Comparison of ENCODE assay signal across 9 mouse cellular contexts in the genomic region with DNA sequence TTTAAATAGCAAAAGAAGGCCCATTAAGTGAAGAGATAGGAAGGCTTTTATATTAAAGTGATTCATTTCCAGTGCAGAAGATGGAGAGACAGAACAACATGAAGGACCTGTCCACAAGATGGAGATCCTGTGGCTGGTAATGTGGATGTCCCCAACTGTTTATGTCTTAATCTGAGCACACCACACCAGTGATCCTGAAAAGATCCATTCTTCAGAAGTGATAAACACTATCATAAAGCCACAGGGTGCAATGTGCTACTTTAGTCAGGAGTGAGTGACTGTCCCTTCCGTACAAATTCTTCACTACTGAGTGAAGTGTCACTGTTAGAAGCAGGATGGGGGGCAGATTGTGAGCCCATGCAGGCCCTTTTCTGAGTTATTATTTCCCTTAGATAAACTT. TPM values are rescaled to one million over a fixed set of nuclear protein-coding genes. Genes with fewer than 3 reads are reported as not detected.
A peak's percentile ranks its signal among the peaks of the same experiment; 100 is the strongest.
DNase-seq lines count a peak whose midpoint lies in the region; ATAC-seq and TF ChIP-seq lines count a peak whose summit lies in the region.
"Had no signal": no experiment of that assay in that cellular context is flagged by ENCODE, and none has a peak within 500 bp of the region (broad histone marks: within the 10 kb centered on the region; RNA-seq: fewer than 3 reads in every experiment).

No protein-coding gene starts in this region.

- no peaks in the 10 kb centered on the region for H3K27me3 ChIP-seq in heart, embryonic 12.5 days (replicated peaks)
- H3K27me3 ChIP-seq in ES-Bruce4 (ENCODE audit: control insufficient read depth, insufficient read depth, low read length, poor library complexity, severe bottlenecking): no peaks in the 10 kb centered on the region
- no peaks in the 10 kb centered on the region for H3K27me3 ChIP-seq in forebrain, embryonic 15.5 days
- H3K27me3 ChIP-seq in liver, embryonic 14.5 days (ENCODE audit: control insufficient read depth, insufficient read depth, low read length): no peaks in the 10 kb centered on the region

- DNase-seq in heart, postnatal 4 days: no peak
- peak in 2 of 3 experiments; percentile 47 to 55 for DNase-seq in liver, embryonic 14.5 days (ENCODE audit: low read depth in 3 of 3, low spot score in 3 of 3)
- DNase-seq in layer of hippocampus, postnatal 14 days (ENCODE audit: low spot score in 2 of 2): no peak
- DNase-seq: kidney, postnatal 36 days had no signal

- no peak for ATAC-seq in heart, embryonic 12.5 days (ENCODE audit: insufficient number of reproducible peaks, low FRiP score)
- ATAC-seq in forebrain, embryonic 15.5 days (replicated peaks): no peak
- ATAC-seq in liver, embryonic 14.5 days (ENCODE audit: insufficient read depth): no peak
- no peak for ATAC-seq in erythroid progenitor cell, adult 5-6 weeks (replicated peaks; ENCODE audit: low FRiP score, poor library complexity, severe bottlenecking)
- no peak for ATAC-seq in granulocyte monocyte progenitor cell, adult 5-6 weeks (replicated peaks; ENCODE audit: poor library complexity, severe bottlenecking)

- no peak overlapping the region for H3K27ac ChIP-seq in heart, embryonic 12.5 days (ENCODE audit: poor library complexity, severe bottlenecking)
- H3K27ac ChIP-seq in ES-Bruce4 (ENCODE audit: insufficient read depth, low read length): no peak overlapping the region
- H3K27ac ChIP-seq in forebrain, embryonic 15.5 days (replicated peaks): no peak overlapping the region
- H3K27ac ChIP-seq in liver, embryonic 14.5 days: peak overlapping the region; percentile 30

- peaks cover 10% of the 10 kb centered on the region for H3K4me1 ChIP-seq in heart, embryonic 12.5 days (replicated peaks)
- H3K4me1 ChIP-seq in ES-Bruce4 (ENCODE audit: control insufficient read depth, insufficient read depth, low read length): no peaks in the 10 kb centered on the region
- peaks cover 16% of the 10 kb centered on the region for H3K4me1 ChIP-seq in forebrain, embryonic 15.5 days
- peaks cover 19 to 29% of the 10 kb centered on the region in 2 experiments for H3K4me1 ChIP-seq in liver, embryonic 14.5 days (replicated peaks; ENCODE audit: control insufficient read depth in 2 of 2, insufficient read depth in 2 of 2, low read length in 1 of 2)

- H3K9ac ChIP-seq in heart, embryonic 12.5 days: peak overlapping the region; percentile 95; the same call in 1 of the 2 replicates
- peak overlapping the region; percentile 87 for H3K9ac ChIP-seq in ES-Bruce4 (ENCODE audit: low read depth, poor library complexity, severe bottlenecking)
- H3K9ac ChIP-seq in forebrain, embryonic 15.5 days (replicated peaks): peak overlapping the region; percentile 98; the same call in 1 of the 2 replicates
- peak overlapping the region; percentile 70 for H3K9ac ChIP-seq in liver, embryonic 14.5 days (replicated peaks)

- peak overlapping the region; percentile 93 for H3K4me2 ChIP-seq in heart, embryonic 12.5 days
- peak overlapping the region; percentile 85 for H3K4me2 ChIP-seq in forebrain, embryonic 15.5 days (replicated peaks)
- H3K4me2 ChIP-seq in liver, embryonic 14.5 days (ENCODE audit: low read depth): peak overlapping the region; percentile 84

- peak overlapping the region; percentile 83 for H3K4me3 ChIP-seq in heart, embryonic 12.5 days
- H3K4me3 ChIP-seq in ES-Bruce4 (ENCODE audit: low read depth, low read length): no peak overlapping the region
- H3K4me3 ChIP-seq in forebrain, embryonic 15.5 days: peak overlapping the region; percentile 85
- peak overlapping the region; percentile 72 to 84 for H3K4me3 ChIP-seq in liver, embryonic 14.5 days (ENCODE audit: insufficient read depth in 1 of 2, low read depth in 2 of 2, low read length in 2 of 2)

- no peak for TF ChIP-seq CTCF in ES-Bruce4 (IDR thresholded peaks at IDR 0.05; ENCODE audit: low read depth, low read length)
- no peak for TF ChIP-seq CTCF in liver, embryonic 14.5 days (IDR thresholded peaks at IDR 0.05; ENCODE audit: low read depth)

- TF ChIP-seq EP300 in ES-Bruce4 (IDR thresholded peaks at IDR 0.05; ENCODE audit: insufficient read depth, low read depth, low read length): no peak
- TF ChIP-seq EP300 in liver, embryonic 14.5 days (IDR thresholded peaks at IDR 0.05; ENCODE audit: low read depth): peak; percentile 84

- H3K36me3 ChIP-seq in heart, embryonic 12.5 days: peaks cover 28% of the 10 kb centered on the region
- H3K36me3 ChIP-seq in ES-Bruce4 (ENCODE audit: control insufficient read depth, insufficient read depth, low read length, poor library complexity, severe bottlenecking): peaks cover 3% of the 10 kb centered on the region
- H3K36me3 ChIP-seq in forebrain, embryonic 15.5 days: no peaks in the 10 kb centered on the region
- peaks cover 3% of the 10 kb centered on the region; the same call in 1 of the 2 replicates for H3K36me3 ChIP-seq in liver, embryonic 14.5 days (replicated peaks; ENCODE audit: control insufficient read depth, insufficient read depth, low read depth)

- H3K9me3 ChIP-seq in heart, embryonic 12.5 days (replicated peaks): no peaks in the 10 kb centered on the region
- H3K9me3 ChIP-seq in ES-Bruce4 (replicated peaks; ENCODE audit: control insufficient read depth, insufficient read depth, low read length, poor library complexity, severe bottlenecking): no peaks in the 10 kb centered on the region
- H3K9me3 ChIP-seq in forebrain, embryonic 15.5 days: no peaks in the 10 kb centered on the region
- H3K9me3 ChIP-seq in liver, embryonic 14.5 days (ENCODE audit: control insufficient read depth, low read length): no peaks in the 10 kb centered on the region

- no peak for TF ChIP-seq POLR2A in ES-Bruce4 (IDR thresholded peaks at IDR 0.05; ENCODE audit: insufficient read depth, low read length)

- 75% methylated on average over 1 of the region's 1 CpGs for WGBS in heart, embryonic 12.5 days
- WGBS in forebrain, embryonic 15.5 days: 91% methylated on average over 1 of the region's 1 CpGs
- 4% methylated on average over 1 of the region's 1 CpGs for WGBS in liver, embryonic 14.5 days (ENCODE audit: insufficient replicate concordance)

RNA-seq across cellular contexts. Expression of gene Slc35e2, which starts 1.5 kb away (rescaled TPM):
- 8.9 and 9.1 TPM in 2 replicates for polyA plus RNA-seq in heart, embryonic 12.5 days (2016; fragmentation: Nextera tagmentation; extraction: Ambion mirVana)
- total RNA-seq in heart, postnatal 4 days (2021): 10 to 100 TPM; 15.6 to 16.5 TPM
- 19.4 and 20.2 TPM in 2 replicates for polyA plus RNA-seq in ES-Bruce4 (2011; ENCODE audit: insufficient read depth, insufficient read length, low read depth, missing spikeins)
- polyA plus RNA-seq in forebrain, embryonic 15.5 days (2015; fragmentation: Nextera tagmentation; extraction: Ambion mirVana): 10.9 and 12.9 TPM in 2 replicates
- 4.1 and 4.2 TPM in 2 replicates for polyA plus RNA-seq in liver, embryonic 14.5 days (2012; rRNA removed)
- 6.7 and 7.9 TPM in 2 replicates for polyA plus RNA-seq in liver, embryonic 14.5 days (2014; fragmentation: Nextera tagmentation; extraction: Ambion mirVana)
- total RNA-seq in erythroid progenitor cell, adult 5-6 weeks (2015; ENCODE audit: low replicate concordance): 10.9 and 31.4 TPM in 2 replicates
- total RNA-seq in erythroid progenitor cell, adult 5-6 weeks (2017; ENCODE audit: low replicate concordance): 12.2 and 14.1 TPM in 2 replicates
- 10 to 100 TPM; 41.4 to 46.1 TPM for total RNA-seq in layer of hippocampus, postnatal 14 days (2021)
- total RNA-seq in granulocyte monocyte progenitor cell, adult 5-6 weeks (2014; fragmentation: Nextera tagmentation): 10.4 and 16.8 TPM in 2 replicates
- total RNA-seq in granulocyte monocyte progenitor cell, adult 5-6 weeks (2017): 6.9 and 10.3 TPM in 2 replicates

RNA-seq across cellular contexts. Expression of gene Cdk11b, which starts 21.9 kb away (rescaled TPM):
- 51.8 and 52.3 TPM in 2 replicates for polyA plus RNA-seq in heart, embryonic 12.5 days (2016; fragmentation: Nextera tagmentation; extraction: Ambion mirVana)
- total RNA-seq in heart, postnatal 4 days (2021): 10 to 100 TPM; 30.1 to 32.3 TPM
- polyA plus RNA-seq in ES-Bruce4 (2011; ENCODE audit: insufficient read depth, insufficient read length, low read depth, missing spikeins): 105 and 113 TPM in 2 replicates
- polyA plus RNA-seq in forebrain, embryonic 15.5 days (2015; fragmentation: Nextera tagmentation; extraction: Ambion mirVana): 60.8 and 63.5 TPM in 2 replicates
- polyA plus RNA-seq in liver, embryonic 14.5 days (2012; rRNA removed): 12.6 and 21.4 TPM in 2 replicates
- 16.3 and 19.4 TPM in 2 replicates for polyA plus RNA-seq in liver, embryonic 14.5 days (2014; fragmentation: Nextera tagmentation; extraction: Ambion mirVana)
- 28.5 and 59.5 TPM in 2 replicates for total RNA-seq in erythroid progenitor cell, adult 5-6 weeks (2015; ENCODE audit: low replicate concordance)
- 53.6 and 56.3 TPM in 2 replicates for total RNA-seq in erythroid progenitor cell, adult 5-6 weeks (2017; ENCODE audit: low replicate concordance)
- total RNA-seq in layer of hippocampus, postnatal 14 days (2021): 10 to 100 TPM; 45.4 to 50.7 TPM
- total RNA-seq in granulocyte monocyte progenitor cell, adult 5-6 weeks (2014; fragmentation: Nextera tagmentation): 53.9 and 57.8 TPM in 2 replicates
- total RNA-seq in granulocyte monocyte progenitor cell, adult 5-6 weeks (2017): 42.1 and 44.8 TPM in 2 replicates

RNA-seq across cellular contexts. Expression of gene Nadk, which starts 40.6 kb away (rescaled TPM):
- 52.0 and 52.5 TPM in 2 replicates for polyA plus RNA-seq in heart, embryonic 12.5 days (2016; fragmentation: Nextera tagmentation; extraction: Ambion mirVana)
- 10 to 100 TPM; 33.6 to 36.3 TPM for total RNA-seq in heart, postnatal 4 days (2021)
- 108 and 116 TPM in 2 replicates for polyA plus RNA-seq in ES-Bruce4 (2011; ENCODE audit: insufficient read depth, insufficient read length, low read depth, missing spikeins)
- 109 and 110 TPM in 2 replicates for polyA plus RNA-seq in forebrain, embryonic 15.5 days (2015; fragmentation: Nextera tagmentation; extraction: Ambion mirVana)
- polyA plus RNA-seq in liver, embryonic 14.5 days (2012; rRNA removed): 32.0 and 32.2 TPM in 2 replicates
- 40.2 and 48.4 TPM in 2 replicates for polyA plus RNA-seq in liver, embryonic 14.5 days (2014; fragmentation: Nextera tagmentation; extraction: Ambion mirVana)
- total RNA-seq in erythroid progenitor cell, adult 5-6 weeks (2015; ENCODE audit: low replicate concordance): 25.9 and 26.0 TPM in 2 replicates
- total RNA-seq in erythroid progenitor cell, adult 5-6 weeks (2017; ENCODE audit: low replicate concordance): 9.9 and 12.9 TPM in 2 replicates
- 10 to 100 TPM; 61.0 to 68.9 TPM for total RNA-seq in layer of hippocampus, postnatal 14 days (2021)
- 70.8 and 90.6 TPM in 2 replicates for total RNA-seq in granulocyte monocyte progenitor cell, adult 5-6 weeks (2014; fragmentation: Nextera tagmentation)
- 74.1 and 76.1 TPM in 2 replicates for total RNA-seq in granulocyte monocyte progenitor cell, adult 5-6 weeks (2017)

RNA-seq across cellular contexts. Expression of gene Gm10563, which starts 42.5 kb away (rescaled TPM):
- not detected in 2 replicates for polyA plus RNA-seq in heart, embryonic 12.5 days (2016; fragmentation: Nextera tagmentation; extraction: Ambion mirVana)
- total RNA-seq in heart, postnatal 4 days (2021): not detected
- polyA plus RNA-seq in ES-Bruce4 (2011; ENCODE audit: insufficient read depth, insufficient read length, low read depth, missing spikeins): not detected in 2 replicates
- polyA plus RNA-seq in forebrain, embryonic 15.5 days (2015; fragmentation: Nextera tagmentation; extraction: Ambion mirVana): not detected in 2 replicates
- polyA plus RNA-seq in liver, embryonic 14.5 days (2012; rRNA removed): not detected in 2 replicates
- polyA plus RNA-seq in liver, embryonic 14.5 days (2014; fragmentation: Nextera tagmentation; extraction: Ambion mirVana): not detected in 2 replicates
- total RNA-seq in erythroid progenitor cell, adult 5-6 weeks (2015; ENCODE audit: low replicate concordance): not detected in 2 replicates
- not detected in 2 replicates for total RNA-seq in erythroid progenitor cell, adult 5-6 weeks (2017; ENCODE audit: low replicate concordance)
- total RNA-seq in layer of hippocampus, postnatal 14 days (2021): not detected
- not detected in 2 replicates for total RNA-seq in granulocyte monocyte progenitor cell, adult 5-6 weeks (2014; fragmentation: Nextera tagmentation)
- total RNA-seq in granulocyte monocyte progenitor cell, adult 5-6 weeks (2017): not detected in 2 replicates

RNA-seq across cellular contexts. Expression of gene Mmp23, which starts 50.4 kb away (rescaled TPM):
- polyA plus RNA-seq in heart, embryonic 12.5 days (2016; fragmentation: Nextera tagmentation; extraction: Ambion mirVana): 72.0 and 75.7 TPM in 2 replicates
- total RNA-seq in heart, postnatal 4 days (2021): 10 to 100 TPM; 32.3 to 33.1 TPM
- polyA plus RNA-seq in ES-Bruce4 (2011; ENCODE audit: insufficient read depth, insufficient read length, low read depth, missing spikeins): 11.7 and 13.6 TPM in 2 replicates
- polyA plus RNA-seq in forebrain, embryonic 15.5 days (2015; fragmentation: Nextera tagmentation; extraction: Ambion mirVana): 2.3 and 2.6 TPM in 2 replicates
- polyA plus RNA-seq in liver, embryonic 14.5 days (2012; rRNA removed): 3.4 and 5.4 TPM in 2 replicates
- polyA plus RNA-seq in liver, embryonic 14.5 days (2014; fragmentation: Nextera tagmentation; extraction: Ambion mirVana): 2.8 TPM in 2 replicates
- not detected in 2 replicates for total RNA-seq in erythroid progenitor cell, adult 5-6 weeks (2015; ENCODE audit: low replicate concordance)
- not detected in 2 replicates for total RNA-seq in erythroid progenitor cell, adult 5-6 weeks (2017; ENCODE audit: low replicate concordance)
- 1 to 10 TPM; 1.5 to 4.7 TPM for total RNA-seq in layer of hippocampus, postnatal 14 days (2021)
- total RNA-seq in granulocyte monocyte progenitor cell, adult 5-6 weeks (2014; fragmentation: Nextera tagmentation): not detected in 2 replicates
- total RNA-seq in granulocyte monocyte progenitor cell, adult 5-6 weeks (2017): not detected in 2 replicates

Comparison
In these comparisons a context has a peak if more than half of its experiments do, and no peak if none do; other contexts are left out.
1. DNase-seq: peak in liver, embryonic 14.5 days (2 of 3); none in heart, postnatal 4 days (single experiment) and layer of hippocampus, postnatal 14 days (0 of 2).
2. Peak in every context shown above with its lines, with median percentiles within 50 percentile points of each other: H3K4me2 ChIP-seq and H3K9ac ChIP-seq.